ENCODE assay signal across 8 mouse cellular contexts in the genomic region with DNA sequence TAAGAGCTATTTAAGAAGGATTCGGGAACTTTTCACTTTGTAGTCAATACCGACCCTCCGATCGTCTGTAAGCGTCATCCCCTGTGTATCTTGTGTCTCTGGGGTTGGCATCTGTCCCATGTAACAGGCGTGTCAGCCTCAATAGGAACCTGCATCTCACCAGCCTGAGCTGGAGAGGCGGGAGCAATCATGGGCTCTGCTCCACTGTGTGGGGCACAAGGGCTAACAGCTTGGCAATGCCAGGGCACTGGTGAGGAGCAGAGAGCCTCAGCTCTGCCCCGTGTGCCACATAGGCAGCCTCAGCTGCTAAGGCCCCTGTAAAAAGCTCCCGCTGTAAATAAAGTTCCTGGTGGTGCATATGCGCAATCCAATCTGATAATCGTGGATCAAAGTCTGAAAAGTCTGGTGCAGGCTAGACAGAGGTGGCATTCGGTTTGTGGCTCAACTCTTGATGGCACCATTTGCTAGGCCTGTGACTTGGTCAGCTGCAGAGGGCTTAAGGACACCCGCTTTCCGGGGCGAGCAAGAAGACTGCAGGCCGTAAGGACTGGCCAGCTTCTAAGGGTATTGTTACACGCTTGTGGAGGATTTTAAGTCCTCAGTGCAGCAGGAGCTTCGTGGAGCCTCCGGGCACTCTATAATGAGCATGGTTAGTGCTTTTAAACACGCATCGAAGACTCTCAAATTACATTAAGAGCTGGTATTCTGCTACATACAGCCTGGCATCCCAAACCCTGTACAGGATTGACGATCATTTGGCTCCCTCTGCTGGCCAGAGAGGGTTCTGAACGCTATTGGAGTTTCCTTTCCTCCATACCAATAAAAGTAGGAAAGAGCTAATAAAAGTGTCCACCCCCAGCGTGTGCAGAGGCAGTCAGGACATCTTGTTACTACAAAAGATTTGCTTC. TPM values are rescaled to one million over a fixed set of nuclear protein-coding genes. Genes with fewer than 3 reads are reported as not detected.
A peak's percentile ranks its signal among the peaks of the same experiment; 100 is the strongest.
DNase-seq lines count a peak whose midpoint lies in the region; ATAC-seq lines count a peak whose summit lies in the region.

No protein-coding gene starts in this region.

- H3K27ac ChIP-seq in forebrain, embryonic 10.5 days: peak overlapping the region; percentile 76
- H3K27ac ChIP-seq in heart, embryonic 16.5 days (ENCODE audit: low read length): no peak overlapping the region
- no peak overlapping the region for H3K27ac ChIP-seq in liver, embryonic 15.5 days (replicated peaks)
- no peak overlapping the region for H3K27ac ChIP-seq in neural tube, embryonic 14.5 days (ENCODE audit: low read depth, low read length)

- peak; percentile 80 for ATAC-seq in CD4-positive, CD25-positive, alpha-beta regulatory T cell, adult 4 months
- ATAC-seq in heart, embryonic 16.5 days (replicated peaks; ENCODE audit: extremely low read depth, insufficient read depth, low FRiP score): peak; percentile 79
- 0 out of 2 replicates have a peak, but pooled peaks have one; percentile 34 for ATAC-seq in liver, embryonic 15.5 days (ENCODE audit: insufficient read depth)
- peak; percentile 86 for ATAC-seq in neural tube, embryonic 14.5 days (ENCODE audit: low read depth)

- 54% methylated on average over 24 of the region's 24 CpGs for WGBS in forebrain, embryonic 10.5 days
- 52% methylated on average over 24 of the region's 24 CpGs for WGBS in heart, embryonic 16.5 days
- 47% methylated on average over 24 of the region's 24 CpGs for WGBS in liver, embryonic 15.5 days (ENCODE audit: insufficient replicate concordance)
- 38% methylated on average over 24 of the region's 24 CpGs for WGBS in neural tube, embryonic 14.5 days

- no peaks in the 10 kb centered on the region for H3K9me3 ChIP-seq in forebrain, embryonic 10.5 days
- H3K9me3 ChIP-seq in heart, embryonic 16.5 days (replicated peaks; ENCODE audit: control insufficient read depth, low read length): no peaks in the 10 kb centered on the region
- H3K9me3 ChIP-seq in liver, embryonic 15.5 days (replicated peaks): no peaks in the 10 kb centered on the region
- H3K9me3 ChIP-seq in neural tube, embryonic 14.5 days (ENCODE audit: control insufficient read depth, low read length): no peaks in the 10 kb centered on the region

- H3K36me3 ChIP-seq in forebrain, embryonic 10.5 days (replicated peaks): no peaks in the 10 kb centered on the region
- H3K36me3 ChIP-seq in heart, embryonic 16.5 days (ENCODE audit: control insufficient read depth, insufficient read depth): no peaks in the 10 kb centered on the region
- H3K36me3 ChIP-seq in liver, embryonic 15.5 days (replicated peaks): no peaks in the 10 kb centered on the region
- H3K36me3 ChIP-seq in neural tube, embryonic 14.5 days (ENCODE audit: control insufficient read depth, insufficient read depth, low read length): no peaks in the 10 kb centered on the region

- peak; percentile 70 for DNase-seq in c-Kit-negative CD71-positive TER-119-positive erythroid progenitor cells, embryonic 14.5 days (ENCODE audit: low read depth, low spot score)
- peak; percentile 86 for DNase-seq in forebrain, embryonic 10.5 days (ENCODE audit: extremely low spot score, low spot score)
- peak; percentile 69 to 86 for DNase-seq in kidney, postnatal 25 days
- peak; percentile 90 for DNase-seq in testis, postnatal 10 days (ENCODE audit: low spot score)

- H3K4me1 ChIP-seq in forebrain, embryonic 10.5 days: peaks cover 39% of the 10 kb centered on the region
- peaks cover 11% of the 10 kb centered on the region; the same call in 1 of the 2 replicates for H3K4me1 ChIP-seq in heart, embryonic 16.5 days (ENCODE audit: control insufficient read depth, insufficient read depth, low read length)
- peaks cover 8% of the 10 kb centered on the region for H3K4me1 ChIP-seq in liver, embryonic 15.5 days (replicated peaks)
- H3K4me1 ChIP-seq in neural tube, embryonic 14.5 days (ENCODE audit: control insufficient read depth, insufficient read depth, low read length): peaks cover 6% of the 10 kb centered on the region

- H3K27me3 ChIP-seq in forebrain, embryonic 10.5 days (ENCODE audit: poor library complexity, severe bottlenecking): 0 out of 2 replicates have a peak, but pooled peaks cover 2% of the 10 kb centered on the region
- H3K27me3 ChIP-seq in heart, embryonic 16.5 days (ENCODE audit: control insufficient read depth, insufficient read depth, low read length): no peaks in the 10 kb centered on the region
- peaks cover 40% of the 10 kb centered on the region for H3K27me3 ChIP-seq in liver, embryonic 15.5 days
- no peaks in the 10 kb centered on the region for H3K27me3 ChIP-seq in neural tube, embryonic 14.5 days (ENCODE audit: control insufficient read depth, insufficient read depth, low read length)

- H3K9ac ChIP-seq in heart, embryonic 16.5 days (ENCODE audit: low read length): peak overlapping the region; percentile 13; the same call in 1 of the 2 replicates
- no peak overlapping the region for H3K9ac ChIP-seq in liver, embryonic 15.5 days
- no peak overlapping the region for H3K9ac ChIP-seq in neural tube, embryonic 14.5 days (replicated peaks; ENCODE audit: low read depth, low read length)

- H3K4me3 ChIP-seq in forebrain, embryonic 10.5 days: peak overlapping the region; percentile 3; the same call in 1 of the 2 replicates
- no peak overlapping the region for H3K4me3 ChIP-seq in heart, embryonic 16.5 days (ENCODE audit: low read length)
- H3K4me3 ChIP-seq in liver, embryonic 15.5 days (replicated peaks): no peak overlapping the region
- H3K4me3 ChIP-seq in neural tube, embryonic 14.5 days (ENCODE audit: low read depth, low read length): no peak overlapping the region

- H3K4me2 ChIP-seq in heart, embryonic 16.5 days (ENCODE audit: low read depth, low read length): peak overlapping the region; percentile 45
- H3K4me2 ChIP-seq in liver, embryonic 15.5 days: no peak overlapping the region
- H3K4me2 ChIP-seq in neural tube, embryonic 14.5 days (ENCODE audit: low read depth, low read length): no peak overlapping the region

RNA-seq across cellular contexts. Expression of a gene that starts 59.2 kb away (rescaled TPM):
- polyA plus RNA-seq in CD4-positive, CD25-positive, alpha-beta regulatory T cell, adult 4 months (2017; shearing (Covaris generic)): 1 to 10 TPM; 2.1 to 2.3 TPM
- polyA plus RNA-seq in forebrain, embryonic 10.5 days (2016; fragmentation: Nextera tagmentation; extraction: Ambion mirVana): 107 TPM in 2 replicates
- polyA plus RNA-seq in heart, embryonic 16.5 days (2015; fragmentation: Nextera tagmentation; extraction: Ambion mirVana): 25.1 and 30.2 TPM in 2 replicates
- 17.1 and 19.8 TPM in 2 replicates for polyA plus RNA-seq in liver, embryonic 15.5 days (2015; fragmentation: Nextera tagmentation; extraction: Ambion mirVana)
- 37.0 and 41.4 TPM in 2 replicates for polyA plus RNA-seq in neural tube, embryonic 14.5 days (2014; fragmentation: Nextera tagmentation; extraction: Ambion mirVana)

Comparison
In these comparisons a context has a peak if more than half of its experiments do, and no peak if none do; other contexts are left out.
1. ATAC-seq: peak in every context shown above with its lines; median percentile 86 in neural tube, embryonic 14.5 days; 80 in CD4-positive, CD25-positive, alpha-beta regulatory T cell, adult 4 months; 79 in heart, embryonic 16.5 days; 34 in liver, embryonic 15.5 days.